Mouse (Mus musculus) gastrocnemius, postnatal 36 days (tissue): ENCODE measurements around the gene Rac2. TPM values are rescaled to one million over a fixed set of nuclear protein-coding genes. Genes with fewer than 3 reads are reported as not detected.

Experiments
- DNase-seq, 2 experiments: peaks; one replicate each; pipeline ENCODE4 v3.0.0; 2022
- intact Hi-C: fragments of 180-260 bp; cut with DNase I; formaldehyde crosslinking; loops from one replicate; pipeline ENCODE4 v1.15.1; 2025
- long read RNA-seq, 2 experiments: library from polyadenylated mRNA; stranded (forward); transcript quantifications; one replicate each; pipeline ENCODE4 v2.0.0; 2021
- total RNA-seq, 2 experiments: library from RNA; stranded (reverse); gene quantifications; 2 replicates each; pipeline ENCODE4 v1.2.3; 2021

Rac2 gene
- 1 to 10 TPM in 1 of 2 experiments, under 1 TPM in 1; 0.42 to 1.4 TPM for total RNA-seq
- long read RNA-seq, experiment 1, partial matches to known transcripts, result 0 of 2 reads
- long read RNA-seq, experiment 1, other reads (novel, unspliced or antisense), result 0 of 2 reads
- long read RNA-seq, experiment 2, partial matches to known transcripts, result 0 of 2 reads
- long read RNA-seq, experiment 2, other reads (novel, unspliced or antisense), result 0 of 2 reads

- intact Hi-C loops, result no loop called here
- DNase-seq, result no peak
Measured at GRCm38 (mm10) chr15:78572658-78573397, at the start of gene Rac2. Rac2 (minus strand) TSS chr15:78572783.

GRCm38 (mm10) chr15:78616973-78617372 lies 44.4 kb upstream of the Rac2 start:
- intact Hi-C loops, result no loop called here
- no peak for DNase-seq

- intact Hi-C loops, result no loop called here
- no peak for DNase-seq
Measured at GRCm38 (mm10) chr15:78614536-78614935, 42.0 kb upstream of the Rac2 start.

GRCm38 (mm10) chr15:78610705-78611462 lies 38.3 kb upstream of the Rac2 start:
- no peak for DNase-seq
- intact Hi-C loops, result no loop called here

- intact Hi-C loops, result no loop called here
- no peak for DNase-seq
Measured at GRCm38 (mm10) chr15:78607463-78607862, 34.9 kb upstream of the Rac2 start.

- DNase-seq, result no peak
- intact Hi-C loops, result no loop called here
Measured at GRCm38 (mm10) chr15:78606059-78606458, 33.5 kb upstream of the Rac2 start.

- no peak for DNase-seq
- intact Hi-C loops, result no loop called here
Measured at GRCm38 (mm10) chr15:78605371-78605791, 32.8 kb upstream of the Rac2 start.

- intact Hi-C loops, result no loop called here
- no peak for DNase-seq
Measured at GRCm38 (mm10) chr15:78604255-78604654, 31.7 kb upstream of the Rac2 start.

GRCm38 (mm10) chr15:78601180-78601579 lies 28.6 kb upstream of the Rac2 start:
- intact Hi-C loops, result no loop called here
- DNase-seq, result no peak

GRCm38 (mm10) chr15:78599529-78600193 lies 27.1 kb upstream of the Rac2 start:
- DNase-seq, result no peak
- intact Hi-C loops, result no loop called here

GRCm38 (mm10) chr15:78599124-78599523 lies 26.5 kb upstream of the Rac2 start:
- intact Hi-C loops, result no loop called here
- peak in 1 of 2 experiments; percentile 20 for DNase-seq

- intact Hi-C loops, result no loop called here
- DNase-seq, result peak in 1 of 2 experiments; percentile 46
Measured at GRCm38 (mm10) chr15:78597729-78598128, 25.1 kb upstream of the Rac2 start.

- peak in 1 of 2 experiments; percentile 33 for DNase-seq
- intact Hi-C loops, result no loop called here
Measured at GRCm38 (mm10) chr15:78596914-78597313, 24.3 kb upstream of the Rac2 start, which contains the start of gene Cyth4. Cyth4 (plus strand) TSS chr15:78597047.

- intact Hi-C loops, result no loop called here
- no peak for DNase-seq
Measured at GRCm38 (mm10) chr15:78596504-78596903, 23.9 kb upstream of the Rac2 start.

- no peak for DNase-seq
- intact Hi-C loops, result no loop called here
Measured at GRCm38 (mm10) chr15:78595468-78595867, 22.9 kb upstream of the Rac2 start.

- intact Hi-C loops, result no loop called here
Measured at GRCm38 (mm10) chr15:78594831-78595230, 22.2 kb upstream of the Rac2 start.

GRCm38 (mm10) chr15:78593896-78594425 lies 21.4 kb upstream of the Rac2 start:
- no peak for DNase-seq
- intact Hi-C loops, result no loop called here

More at GRCm38 (mm10) chr15:78594831-78595230, 22.2 kb upstream of the Rac2 start:
- no peak for DNase-seq

- intact Hi-C loops, result no loop called here
- no peak for DNase-seq
Measured at GRCm38 (mm10) chr15:78592452-78592968, 19.9 kb upstream of the Rac2 start.

GRCm38 (mm10) chr15:78591680-78592451 lies 19.3 kb upstream of the Rac2 start:
- DNase-seq, result no peak
- intact Hi-C loops, result no loop called here
